17 mouse cellular contexts compared by ENCODE assay signal in genomic region chr3:126923575-126924382, GRCm38 (mm10).
DNase-seq lines count a peak whose midpoint lies in the region; ATAC-seq and TF ChIP-seq lines count a peak whose summit lies in the region.
"Had no signal": no experiment of that assay in that cellular context is flagged by ENCODE, and none has a peak within 500 bp of the region (broad histone marks: within the 10 kb centered on the region; RNA-seq: fewer than 3 reads in every experiment).

No protein-coding gene starts in this region.

- H3K4me2 ChIP-seq in kidney, embryonic 16.5 days (replicated peaks; ENCODE audit: low read depth, low read length), result no peak overlapping the region
- no peak overlapping the region for H3K4me2 ChIP-seq in stomach, postnatal 0 days (replicated peaks; ENCODE audit: low read depth)
- H3K4me2 ChIP-seq: embryonic facial prominence, embryonic 12.5 days; midbrain, embryonic 15.5 days had no signal

- no peak overlapping the region for H3K4me3 ChIP-seq in kidney, embryonic 16.5 days (ENCODE audit: low read length)
- H3K4me3 ChIP-seq in spleen, adult 2 months (ENCODE audit: extremely low read depth, insufficient read depth, insufficient read length), result peak overlapping the region; percentile 18; the same call in 1 of the 2 replicates
- H3K4me3 ChIP-seq in stomach, postnatal 0 days (ENCODE audit: low read depth, low read length), result no peak overlapping the region
- H3K4me3 ChIP-seq: embryonic facial prominence, embryonic 12.5 days; gastrocnemius, adult 2 months; hindbrain, embryonic 10.5 days; limb, embryonic 10.5 days; midbrain, embryonic 15.5 days had no signal

- no peak overlapping the region for H3K27ac ChIP-seq in kidney, embryonic 16.5 days (ENCODE audit: low read length)
- H3K27ac ChIP-seq in spleen, adult 2 months (ENCODE audit: insufficient read depth, low read length), result no peak overlapping the region
- H3K27ac ChIP-seq in stomach, postnatal 0 days (replicated peaks), result no peak overlapping the region
- H3K27ac ChIP-seq: embryonic facial prominence, embryonic 12.5 days; gastrocnemius, adult 2 months; hindbrain, embryonic 10.5 days; limb, embryonic 10.5 days; liver, embryonic 14.5 days; midbrain, embryonic 15.5 days had no signal

- no peaks in the 10 kb centered on the region for H3K36me3 ChIP-seq in kidney, embryonic 16.5 days (ENCODE audit: insufficient read depth, low read length)
- H3K36me3 ChIP-seq in spleen, adult 2 months (ENCODE audit: control insufficient read depth, insufficient read depth, low read length), result no peaks in the 10 kb centered on the region
- no peaks in the 10 kb centered on the region for H3K36me3 ChIP-seq in stomach, postnatal 0 days (ENCODE audit: control insufficient read depth, insufficient read depth, low read length)
- H3K36me3 ChIP-seq: limb, embryonic 10.5 days had no signal

- H3K27me3 ChIP-seq in kidney, embryonic 16.5 days (ENCODE audit: insufficient read depth, low read length), result no peaks in the 10 kb centered on the region
- H3K27me3 ChIP-seq in spleen, adult 2 months (ENCODE audit: control insufficient read depth, insufficient read depth, low read length), result no peaks in the 10 kb centered on the region
- H3K27me3 ChIP-seq in stomach, postnatal 0 days (ENCODE audit: control insufficient read depth, insufficient read depth, low read length), result no peaks in the 10 kb centered on the region
- H3K27me3 ChIP-seq: embryonic facial prominence, embryonic 12.5 days; midbrain, embryonic 15.5 days had no signal

- H3K4me1 ChIP-seq in kidney, embryonic 16.5 days (ENCODE audit: insufficient read depth, low read length), result peaks cover 3% of the 10 kb centered on the region; the same call in 1 of the 2 replicates
- peaks cover 2% of the 10 kb centered on the region; the same call in 1 of the 2 replicates for H3K4me1 ChIP-seq in spleen, adult 2 months (ENCODE audit: control insufficient read depth, insufficient read depth, insufficient read length)
- H3K4me1 ChIP-seq in stomach, postnatal 0 days (replicated peaks; ENCODE audit: control insufficient read depth, insufficient read depth), result no peaks in the 10 kb centered on the region
- H3K4me1 ChIP-seq: embryonic facial prominence, embryonic 12.5 days; hindbrain, embryonic 10.5 days; midbrain, embryonic 15.5 days had no signal

- WGBS in kidney, embryonic 16.5 days, result 51% methylated on average over 12 of the region's 12 CpGs
- WGBS in spleen, adult 2 months, result 18% methylated on average over 12 of the region's 12 CpGs
- WGBS in stomach, postnatal 0 days, result 72% methylated on average over 12 of the region's 12 CpGs

- TF ChIP-seq POLR2A in spleen, adult 2 months (IDR thresholded peaks at IDR 0.05; ENCODE audit: low read depth, low read length), result no peak

- H3K9me3 ChIP-seq in kidney, embryonic 16.5 days (ENCODE audit: low read length), result no peaks in the 10 kb centered on the region
- no peaks in the 10 kb centered on the region for H3K9me3 ChIP-seq in stomach, postnatal 0 days (ENCODE audit: control insufficient read depth, low read length)
- H3K9me3 ChIP-seq: embryonic facial prominence, embryonic 12.5 days; hindbrain, embryonic 10.5 days; limb, embryonic 10.5 days; midbrain, embryonic 15.5 days had no signal

- H3K9ac ChIP-seq in kidney, embryonic 16.5 days (replicated peaks; ENCODE audit: low read length), result no peak overlapping the region
- no peak overlapping the region for H3K9ac ChIP-seq in stomach, postnatal 0 days (ENCODE audit: low read length)
- H3K9ac ChIP-seq: embryonic facial prominence, embryonic 12.5 days; liver, embryonic 14.5 days; midbrain, embryonic 15.5 days had no signal

- peak; percentile 70; the same call in 1 of the 2 replicates for ATAC-seq in kidney, embryonic 16.5 days (ENCODE audit: low FRiP score, low TSS enrichment)
- peak; percentile 92 for ATAC-seq in megakaryocyte, adult 5-6 weeks (ENCODE audit: poor library complexity, severe bottlenecking)
- no peak for ATAC-seq in stomach, postnatal 0 days (ENCODE audit: low FRiP score, low TSS enrichment)
- ATAC-seq: midbrain, embryonic 15.5 days had no signal

- TF ChIP-seq EP300 in stomach, postnatal 0 days (optimal IDR thresholded peaks at IDR 0.05), result no peak

- DNase-seq in kidney, adult 11 months, result no peak
- DNase-seq in spleen, adult 2 months (ENCODE audit: low read depth in 1 of 2, low spot score in 2 of 2), result no peak
- DNase-seq in spleen, postnatal 4 days (ENCODE audit: low spot score in 2 of 2), result no peak
- DNase-seq in cerebellum, adult 9-11 months, result no peak
- no peak for DNase-seq in adrenal gland, postnatal 4 days (ENCODE audit: low spot score in 2 of 2)
- no peak for DNase-seq in stomach, postnatal 0 days (ENCODE audit: low spot score)
- DNase-seq: cerebellum, adult 11 months; gastrocnemius, adult 2 months; heart, adult 18-20 months; kidney, adult 8-10 months had no signal

- TF ChIP-seq CTCF in spleen, adult 2 months (IDR thresholded peaks at IDR 0.05; ENCODE audit: extremely low read depth, insufficient read depth, insufficient read length, insufficient replicate concordance), result no peak
- no peak for TF ChIP-seq CTCF in stomach, postnatal 0 days (IDR thresholded peaks at IDR 0.05; ENCODE audit: low read depth)
